Mouse (Mus musculus): ENCODE data around the gene Setd3.

Setd3 gene

GRCm38 (mm10) chr12:108203895-108204294, 24.8 kb upstream of the Setd3 start:
- ATAC-seq (ENCODE audit: low TSS enrichment) = no peak

- peak; percentile 58 for ATAC-seq (ENCODE audit: low TSS enrichment)
These were observed 21.0 kb upstream of the Setd3 start for GRCm38 (mm10) chr12:108200094-108200493.

- ATAC-seq (ENCODE audit: low TSS enrichment) = no peak
These were observed 19.3 kb upstream of the Setd3 start for GRCm38 (mm10) chr12:108198447-108198846.

GRCm38 (mm10) chr12:108195761-108196160, 16.6 kb upstream of the Setd3 start:
- no peak for ATAC-seq (ENCODE audit: low TSS enrichment)

- 0 out of 2 replicates have a peak, but pooled peaks have one; percentile 60 for ATAC-seq (ENCODE audit: low TSS enrichment)
These were observed 14.8 kb upstream of the Setd3 start for GRCm38 (mm10) chr12:108193878-108194277.

- ATAC-seq (ENCODE audit: low TSS enrichment) = no peak
These were observed 8.5 kb upstream of the Setd3 start for GRCm38 (mm10) chr12:108187541-108188091.

- ATAC-seq (ENCODE audit: low TSS enrichment) = no peak
These were observed 2.6 kb upstream of the Setd3 start for GRCm38 (mm10) chr12:108181716-108182115.

- peak; percentile 94 for ATAC-seq (ENCODE audit: low TSS enrichment)
These were observed 480 bp upstream of the Setd3 start, which contains the start of gene Ccnk for GRCm38 (mm10) chr12:108179321-108180266. Ccnk (plus strand) TSS chr12:108179579.

- peak; percentile 29 for ATAC-seq (ENCODE audit: low TSS enrichment)
These were observed 526 bp downstream of the Setd3 start for GRCm38 (mm10) chr12:108178331-108179245.

- no peak for ATAC-seq (ENCODE audit: low TSS enrichment)
These were observed 2.7 kb downstream of the Setd3 start for GRCm38 (mm10) chr12:108176366-108176765.

- no peak for ATAC-seq (ENCODE audit: low TSS enrichment)
These were observed 4.3 kb downstream of the Setd3 start for GRCm38 (mm10) chr12:108174606-108175505.

GRCm38 (mm10) chr12:108172639-108173038, 6.5 kb downstream of the Setd3 start:
- ATAC-seq (ENCODE audit: low TSS enrichment) = no peak

- ATAC-seq (ENCODE audit: low TSS enrichment) = no peak
These were observed 7.8 kb downstream of the Setd3 start for GRCm38 (mm10) chr12:108171336-108171735.

- ATAC-seq (ENCODE audit: low TSS enrichment) = no peak
These were observed 8.6 kb downstream of the Setd3 start for GRCm38 (mm10) chr12:108170467-108170866.

GRCm38 (mm10) chr12:108168909-108169308, 10.2 kb downstream of the Setd3 start:
- no peak for ATAC-seq (ENCODE audit: low TSS enrichment)

- ATAC-seq (ENCODE audit: low TSS enrichment) = no peak
These were observed 15.4 kb downstream of the Setd3 start for GRCm38 (mm10) chr12:108163706-108164105.

- no peak for ATAC-seq (ENCODE audit: low TSS enrichment)
These were observed 17.1 kb downstream of the Setd3 start for GRCm38 (mm10) chr12:108162036-108162435.

GRCm38 (mm10) chr12:108159863-108160262, 19.3 kb downstream of the Setd3 start:
- no peak for ATAC-seq (ENCODE audit: low TSS enrichment)

- peak; percentile 45 for ATAC-seq (ENCODE audit: low TSS enrichment)
These were observed 26.4 kb downstream of the Setd3 start for GRCm38 (mm10) chr12:108152743-108153142.

GRCm38 (mm10) chr12:108149764-108150163, 29.4 kb downstream of the Setd3 start:
- ATAC-seq (ENCODE audit: low TSS enrichment) = no peak

- ATAC-seq (ENCODE audit: low TSS enrichment) = no peak
These were observed 33.9 kb downstream of the Setd3 start for GRCm38 (mm10) chr12:108145198-108145597.

All from frontal cortex, adult (tissue).